In the genomic region with DNA sequence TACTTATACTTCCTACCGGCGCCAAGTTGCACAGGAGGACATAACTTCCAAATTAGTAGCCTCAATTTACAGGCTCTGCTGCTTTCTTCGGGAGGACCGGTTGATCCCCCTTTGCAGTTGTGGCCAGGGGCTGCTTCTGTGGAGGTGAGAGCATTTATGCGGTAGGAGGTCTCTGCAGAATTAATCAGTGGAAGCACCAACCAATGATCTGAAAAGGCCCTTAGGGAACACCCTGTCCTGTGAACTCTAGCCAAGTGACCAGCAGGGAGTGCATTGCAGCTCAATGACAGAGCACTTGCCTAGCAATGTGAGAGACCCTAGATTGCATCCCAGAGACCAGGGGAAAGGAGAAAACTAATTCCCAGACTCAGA, we compare ENCODE assay signal across 8 mouse cellular contexts. TPM values are rescaled to one million over a fixed set of nuclear protein-coding genes. Genes with fewer than 3 reads are reported as not detected.
DNase-seq lines count a peak whose midpoint lies in the region; ATAC-seq and TF ChIP-seq lines count a peak whose summit lies in the region.

No protein-coding gene starts in this region.

- peak overlapping the region; percentile 79; the same call in 1 of the 2 replicates for H3K9ac ChIP-seq in hindbrain, postnatal 0 days (replicated peaks; ENCODE audit: low read length)

- H3K9me3 ChIP-seq in hindbrain, postnatal 0 days (ENCODE audit: low read length): no peaks in the 10 kb centered on the region
- H3K9me3 ChIP-seq in megakaryocyte, embryonic 14.5 days: no peaks in the 10 kb centered on the region

- no peak for TF ChIP-seq POLR2A in testis, adult 2 months (IDR thresholded peaks at IDR 0.05; ENCODE audit: control insufficient read depth, low read depth, low read length)

- TF ChIP-seq CTCF in testis, adult 2 months (IDR thresholded peaks at IDR 0.05; ENCODE audit: control insufficient read depth, insufficient read depth, insufficient replicate concordance, low read depth, low read length): no peak
- TF ChIP-seq CTCF in hindbrain, postnatal 0 days (IDR thresholded peaks at IDR 0.05; ENCODE audit: low read depth): no peak

- H3K4me1 ChIP-seq in testis, adult 2 months (ENCODE audit: control insufficient read depth, insufficient read depth, low read length): peaks cover 10% of the 10 kb centered on the region
- peaks cover 21% of the 10 kb centered on the region for H3K4me1 ChIP-seq in hindbrain, postnatal 0 days (ENCODE audit: insufficient read depth, low read length)
- peaks cover 38% of the 10 kb centered on the region for H3K4me1 ChIP-seq in megakaryocyte, embryonic 14.5 days

- peak overlapping the region; percentile 97 for H3K4me2 ChIP-seq in hindbrain, postnatal 0 days (ENCODE audit: low read depth, low read length)

- ATAC-seq in hindbrain, postnatal 0 days: peak; percentile 21; the same call in 1 of the 2 replicates

- peak overlapping the region; percentile 96 for H3K4me3 ChIP-seq in testis, adult 2 months (ENCODE audit: control insufficient read depth, low read depth, low read length)
- peak overlapping the region; percentile 87 for H3K4me3 ChIP-seq in hindbrain, postnatal 0 days (ENCODE audit: low read length)
- H3K4me3 ChIP-seq in megakaryocyte, embryonic 14.5 days (replicated peaks): peak overlapping the region; percentile 98

- no peaks in the 10 kb centered on the region for H3K27me3 ChIP-seq in testis, adult 2 months (ENCODE audit: control insufficient read depth, insufficient read depth, low read length)
- no peaks in the 10 kb centered on the region for H3K27me3 ChIP-seq in hindbrain, postnatal 0 days (ENCODE audit: insufficient read depth, low read length)
- H3K27me3 ChIP-seq in megakaryocyte, embryonic 14.5 days (replicated peaks): no peaks in the 10 kb centered on the region

- DNase-seq in cerebellum, postnatal 10 days: peak; percentile 55 to 64
- no peak for DNase-seq in cerebellum, adult 11 months
- DNase-seq in testis, postnatal 10 days (ENCODE audit: low spot score): no peak
- DNase-seq in hindbrain, postnatal 0 days (ENCODE audit: low spot score): peak; percentile 72
- no peak for DNase-seq in thymus, postnatal 36 days
- no peak for DNase-seq in urinary bladder, postnatal 36 days (ENCODE audit: low spot score in 2 of 2)

- peak overlapping the region; percentile 87 for H3K27ac ChIP-seq in testis, adult 2 months (ENCODE audit: control insufficient read depth, insufficient read depth, low read depth, low read length)
- peak overlapping the region; percentile 82 for H3K27ac ChIP-seq in hindbrain, postnatal 0 days

- WGBS in hindbrain, postnatal 0 days: 1% methylated on average over 5 of the region's 5 CpGs

- H3K36me3 ChIP-seq in testis, adult 2 months (ENCODE audit: control insufficient read depth, insufficient read depth, low read length): no peaks in the 10 kb centered on the region
- H3K36me3 ChIP-seq in hindbrain, postnatal 0 days (ENCODE audit: insufficient read depth, low read length): no peaks in the 10 kb centered on the region
- peaks cover 4% of the 10 kb centered on the region for H3K36me3 ChIP-seq in megakaryocyte, embryonic 14.5 days (replicated peaks; ENCODE audit: low read length)

RNA-seq across cellular contexts. Expression of gene Cyth1, which starts 0.6 kb away (rescaled TPM):
- polyA plus RNA-seq in testis, adult 2 months (2012; rRNA removed): 31.8 and 31.9 TPM in 2 replicates
- total RNA-seq in hindbrain, postnatal 0 days (2014; rRNA removed): 42.9 and 48.3 TPM in 2 replicates
- 15.7 and 19.5 TPM in 2 replicates for polyA plus RNA-seq in hindbrain, postnatal 0 days (2015; fragmentation: Nextera tagmentation; extraction: Ambion mirVana)
- polyA plus RNA-seq in megakaryocyte, embryonic 14.5 days (2012; ENCODE audit: insufficient read depth, low replicate concordance): 4.4 and 9.3 TPM in 2 replicates

RNA-seq across cellular contexts. Expression of gene Usp36, which starts 41.0 kb away (rescaled TPM):
- polyA plus RNA-seq in testis, adult 2 months (2012; rRNA removed): 3.7 and 3.9 TPM in 2 replicates
- 19.7 and 20.6 TPM in 2 replicates for total RNA-seq in hindbrain, postnatal 0 days (2014; rRNA removed)
- polyA plus RNA-seq in hindbrain, postnatal 0 days (2015; fragmentation: Nextera tagmentation; extraction: Ambion mirVana): 12.6 and 12.8 TPM in 2 replicates
- 14.8 and 17.4 TPM in 2 replicates for polyA plus RNA-seq in megakaryocyte, embryonic 14.5 days (2012; ENCODE audit: insufficient read depth, low replicate concordance)

Comparison
In these comparisons a context has a peak if more than half of its experiments do, and no peak if none do; other contexts are left out.
1. DNase-seq: peak in cerebellum, postnatal 10 days (2 of 2) and hindbrain, postnatal 0 days (single experiment); none in cerebellum, adult 11 months (single experiment), testis, postnatal 10 days (single experiment), thymus, postnatal 36 days (0 of 2) and urinary bladder, postnatal 36 days (0 of 2).
2. Peak in every context shown above with its lines, with median percentiles within 50 percentile points of each other: H3K4me3 ChIP-seq.